Mouse (Mus musculus): Measurements from ENCODE around the gene Tmem95. TPM values are rescaled to one million over a fixed set of nuclear protein-coding genes. Genes with fewer than 3 reads are reported as not detected.

Gene Tmem95
- polyA plus RNA-seq, 1 experiment from 2014 or later: not detected

DNA sequence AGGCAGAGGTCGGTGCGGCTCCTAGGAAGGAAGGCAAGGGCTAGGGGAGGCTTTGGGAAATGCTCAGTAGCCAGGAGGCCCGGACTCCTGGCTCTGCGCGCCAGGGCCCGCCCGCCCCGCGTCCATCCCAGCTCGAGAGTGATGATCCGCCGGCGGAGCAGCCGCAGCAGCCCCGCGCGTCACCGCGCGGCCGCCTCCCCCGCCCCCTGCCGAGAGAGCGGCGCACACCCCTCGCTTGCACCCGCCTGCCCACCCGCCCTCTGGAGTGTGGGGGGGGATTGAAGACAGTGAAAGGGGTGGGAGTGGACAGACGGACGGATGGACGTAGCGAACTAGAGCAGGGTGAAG lies 40.2 kb downstream of the Tmem95 start, which contains the start of gene Nlgn2:
Nlgn2 (minus strand) TSS at position 181 of the 348 bp plus-strand sequence.
- Histone ChIP-seq H3K36me3 (ENCODE audit: control insufficient read depth, insufficient read depth, low read length) (peaks cover 14% of the 10 kb centered on the region), H3K4me1 (ENCODE audit: control insufficient read depth, insufficient read depth, low read length) (peaks cover 28% of the 10 kb centered on the region), H3K9ac (ENCODE audit: low read depth, low read length) (peak within 1 kb of the TSS; percentile 81), H3K27ac (replicated peaks; ENCODE audit: low read depth, low read length) (peak within 1 kb of the TSS; percentile 92), H3K9me3 (ENCODE audit: control insufficient read depth, low read length) (no peaks in the 10 kb centered on the region), H3K4me2 (ENCODE audit: low read depth, low read length) (peak within 1 kb of the TSS; percentile 95), H3K4me3 (ENCODE audit: low read depth, low read length) (peak within 1 kb of the TSS; percentile 73), H3K27me3 (replicated peaks; ENCODE audit: control insufficient read depth, insufficient read depth, low read length) (no peaks in the 10 kb centered on the region)
- ATAC-seq (ENCODE audit: low read depth) (peak; percentile 75), DNase-seq (ENCODE audit: low spot score) (no peak)
- whole genome bisulfite sequencing: 0% methylated on average over 7 of the region's 32 CpGs

DNA sequence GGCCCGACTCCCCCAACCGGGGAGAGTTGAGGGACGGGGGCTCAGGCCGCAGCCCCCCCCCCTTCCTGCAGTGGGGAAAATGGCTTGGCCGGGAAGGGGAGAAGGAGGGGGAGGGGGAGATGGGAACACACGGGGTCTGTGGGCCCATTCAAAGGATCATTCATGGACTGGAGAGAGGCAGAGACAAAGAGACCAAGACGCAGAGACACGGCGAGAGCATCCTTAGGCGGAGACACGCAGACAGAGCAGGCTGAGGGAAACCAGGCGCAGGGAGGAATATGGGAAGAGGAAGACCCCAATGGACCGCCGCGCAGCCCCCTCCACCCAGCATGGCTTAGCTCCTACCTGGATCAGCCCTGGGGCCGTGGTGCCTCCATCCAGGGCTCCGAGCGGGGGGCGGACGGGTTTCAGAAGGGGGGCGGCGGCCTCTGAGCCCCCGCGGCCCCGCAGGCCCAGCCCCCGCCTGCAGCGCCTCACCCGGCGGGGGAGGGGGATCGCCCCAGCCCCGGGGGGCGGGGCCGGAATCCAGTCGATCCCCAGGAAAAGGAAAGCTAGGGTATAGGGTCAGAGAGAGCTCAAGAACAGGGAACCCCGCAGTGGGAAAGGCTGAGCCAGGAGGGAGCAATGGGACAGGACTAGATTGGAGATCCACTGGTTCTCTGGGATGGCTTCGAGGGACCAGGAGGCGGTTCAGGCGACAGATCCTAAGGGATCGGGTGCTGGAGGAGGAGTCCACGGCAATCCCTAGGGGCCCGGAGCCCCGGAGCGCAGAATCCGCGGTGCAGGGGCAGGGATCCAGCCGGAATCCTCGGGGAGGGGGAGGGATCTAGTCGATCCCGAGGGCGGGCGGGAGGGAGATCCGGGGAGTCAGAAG lies 40.9 kb downstream of the Tmem95 start:
- H3K9me3 ChIP-seq (ENCODE audit: control insufficient read depth, low read length): no peaks in the 10 kb centered on the region
- peak overlapping the region; percentile 92 for H3K27ac ChIP-seq (replicated peaks; ENCODE audit: low read depth, low read length)
- H3K4me1 ChIP-seq (ENCODE audit: control insufficient read depth, insufficient read depth, low read length): peaks cover 28% of the 10 kb centered on the region
- peak overlapping the region; percentile 73 for H3K4me3 ChIP-seq (ENCODE audit: low read depth, low read length)
- 2% methylated on average over 37 of the region's 52 CpGs for WGBS
- H3K9ac ChIP-seq (ENCODE audit: low read depth, low read length): peak overlapping the region; percentile 81
- ATAC-seq (ENCODE audit: low read depth) (no peak), DNase-seq (ENCODE audit: low spot score) (peak; percentile 61)
- peak overlapping the region; percentile 95 for H3K4me2 ChIP-seq (ENCODE audit: low read depth, low read length)
- H3K27me3 ChIP-seq (replicated peaks; ENCODE audit: control insufficient read depth, insufficient read depth, low read length): no peaks in the 10 kb centered on the region
- peaks cover 20% of the 10 kb centered on the region for H3K36me3 ChIP-seq (ENCODE audit: control insufficient read depth, insufficient read depth, low read length)

DNA sequence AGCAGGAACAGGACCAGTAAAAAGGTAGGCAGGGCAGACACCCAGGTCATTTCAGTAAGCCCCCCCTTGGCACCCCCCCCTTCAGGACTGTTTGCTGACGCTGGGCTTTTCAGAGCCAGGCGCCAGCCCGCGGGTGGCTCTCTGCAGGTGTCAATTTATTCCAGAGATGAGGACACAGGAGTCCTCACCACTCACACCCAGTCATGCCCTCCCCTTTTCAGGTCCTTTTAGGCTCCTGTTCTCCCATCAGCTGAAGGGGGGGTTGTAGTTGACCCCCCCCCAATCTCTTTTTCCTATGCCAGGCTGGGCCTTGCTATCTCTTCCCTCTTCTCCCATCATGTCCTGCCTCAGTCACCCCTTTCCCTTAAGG lies 41.9 kb downstream of the Tmem95 start:
- H3K27me3 ChIP-seq (replicated peaks; ENCODE audit: control insufficient read depth, insufficient read depth, low read length): no peaks in the 10 kb centered on the region
- DNase-seq (ENCODE audit: low spot score): no peak
- peaks cover 28% of the 10 kb centered on the region for H3K36me3 ChIP-seq (ENCODE audit: control insufficient read depth, insufficient read depth, low read length)
- H3K9me3 ChIP-seq (ENCODE audit: control insufficient read depth, low read length): no peaks in the 10 kb centered on the region
- peak overlapping the region; percentile 92; the same call in 1 of the 2 replicates for H3K27ac ChIP-seq (replicated peaks; ENCODE audit: low read depth, low read length)
- H3K4me2 ChIP-seq (ENCODE audit: low read depth, low read length): peak overlapping the region; percentile 95
- ATAC-seq (ENCODE audit: low read depth): no peak
- H3K4me1 ChIP-seq (ENCODE audit: control insufficient read depth, insufficient read depth, low read length): peaks cover 28% of the 10 kb centered on the region
- peak overlapping the region; percentile 73 for H3K4me3 ChIP-seq (ENCODE audit: low read depth, low read length)
- H3K9ac ChIP-seq (ENCODE audit: low read depth, low read length): peak overlapping the region; percentile 81
- WGBS: 6% methylated on average over 4 of the region's 4 CpGs

DNA sequence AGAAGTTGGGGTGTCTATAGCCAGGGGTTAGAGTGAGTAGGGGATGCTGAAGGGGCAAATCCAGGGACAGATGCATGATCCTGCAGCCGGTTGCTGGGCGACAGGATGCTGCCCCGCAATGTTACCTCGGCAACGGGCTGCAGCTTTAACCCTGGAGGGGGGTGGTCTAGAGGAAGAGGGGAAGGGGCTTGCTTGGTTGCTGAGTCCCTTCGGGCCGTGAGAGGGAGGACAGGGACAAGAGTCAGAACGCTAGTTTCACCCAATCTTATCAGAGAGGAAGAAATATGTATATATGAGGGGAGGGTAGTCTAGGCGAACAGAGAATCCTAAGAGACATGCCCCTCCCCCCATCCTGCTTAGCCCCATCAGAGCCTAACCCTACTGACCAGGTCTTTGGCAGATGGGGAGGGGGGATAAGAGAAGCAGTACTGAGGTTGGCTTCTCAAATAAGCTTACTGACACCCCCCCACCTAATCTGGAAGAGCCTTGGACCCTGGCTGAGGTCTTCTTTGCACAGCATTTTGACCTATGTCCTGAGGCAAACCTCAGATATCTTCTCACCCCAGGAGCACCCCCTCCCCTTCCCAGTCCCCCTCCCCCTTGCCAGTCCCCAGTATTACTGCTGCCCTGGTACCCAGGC lies 42.4 kb downstream of the Tmem95 start:
- Histone ChIP-seq H3K9me3 (ENCODE audit: control insufficient read depth, low read length) (no peaks in the 10 kb centered on the region), H3K27me3 (replicated peaks; ENCODE audit: control insufficient read depth, insufficient read depth, low read length) (no peaks in the 10 kb centered on the region), H3K4me2 (ENCODE audit: low read depth, low read length) (peak overlapping the region; percentile 95), H3K27ac (replicated peaks; ENCODE audit: low read depth, low read length) (no peak overlapping the region), H3K36me3 (ENCODE audit: control insufficient read depth, insufficient read depth, low read length) (peaks cover 33% of the 10 kb centered on the region), H3K4me3 (ENCODE audit: low read depth, low read length) (peak overlapping the region; percentile 73), H3K9ac (ENCODE audit: low read depth, low read length) (peak overlapping the region; percentile 30; the same call in 1 of the 2 replicates), H3K4me1 (ENCODE audit: control insufficient read depth, insufficient read depth, low read length) (peaks cover 28% of the 10 kb centered on the region)
- WGBS: 10% methylated on average over 9 of the region's 9 CpGs
- ATAC-seq (ENCODE audit: low read depth): no peak
- no peak for DNase-seq (ENCODE audit: low spot score)

DNA sequence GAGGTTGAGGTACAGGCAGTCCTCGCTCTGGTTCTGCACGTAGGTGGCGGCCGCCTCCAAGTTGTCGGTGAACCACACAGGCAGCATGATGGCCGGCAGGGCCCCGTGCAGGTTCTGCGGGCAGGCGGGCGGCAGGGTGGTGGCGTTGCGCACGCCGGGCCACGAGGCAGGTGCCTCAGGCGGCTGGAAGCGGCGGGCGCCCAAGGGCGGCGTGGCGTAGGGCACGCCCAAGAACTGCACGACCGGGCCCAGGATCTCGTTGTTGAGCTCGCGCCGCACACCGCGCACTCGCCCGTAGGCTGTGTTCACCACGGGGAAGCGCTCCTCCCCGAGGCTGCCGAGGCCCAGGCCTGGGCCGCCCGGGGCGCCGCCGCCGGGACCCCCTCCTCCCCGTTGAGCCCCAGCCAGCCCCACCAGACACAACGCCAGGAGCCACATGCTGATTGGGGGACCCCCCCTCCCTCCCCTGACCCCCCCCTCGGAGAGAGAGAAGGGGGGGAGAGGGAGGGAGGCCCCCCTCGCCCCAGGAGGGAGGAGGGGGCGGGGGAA lies 43.7 kb downstream of the Tmem95 start:
- no peak for ATAC-seq (ENCODE audit: low read depth)

DNA sequence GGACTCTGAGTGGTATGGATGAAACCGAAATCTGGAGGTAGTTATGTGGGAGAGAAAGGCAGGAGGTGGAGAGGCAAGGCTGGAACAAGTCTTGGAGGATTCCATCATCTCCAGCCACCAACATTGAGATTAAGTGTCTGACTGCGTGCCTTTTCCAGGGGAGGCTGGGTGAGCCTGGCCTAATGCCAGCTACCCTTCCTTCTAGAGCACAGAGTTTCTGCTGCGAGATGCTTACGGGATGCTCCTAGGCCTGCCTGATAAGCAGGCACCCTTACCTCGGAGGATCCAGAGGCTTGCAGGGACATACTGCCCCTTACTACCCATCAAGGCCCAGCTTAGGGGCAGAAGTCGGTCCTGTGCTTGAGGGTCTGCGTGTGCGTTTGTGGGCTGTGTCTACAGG lies 44.3 kb downstream of the Tmem95 start:
- Histone ChIP-seq H3K4me3 (ENCODE audit: low read depth, low read length) (peak overlapping the region; percentile 73), H3K4me2 (ENCODE audit: low read depth, low read length) (peak overlapping the region; percentile 95), H3K9ac (ENCODE audit: low read depth, low read length) (peak overlapping the region; percentile 72), H3K9me3 (ENCODE audit: control insufficient read depth, low read length) (no peaks in the 10 kb centered on the region), H3K27ac (replicated peaks; ENCODE audit: low read depth, low read length) (0 out of 2 replicates have a peak overlapping the region, but pooled peaks have one; percentile 36), H3K36me3 (ENCODE audit: control insufficient read depth, insufficient read depth, low read length) (peaks cover 43% of the 10 kb centered on the region), H3K27me3 (replicated peaks; ENCODE audit: control insufficient read depth, insufficient read depth, low read length) (no peaks in the 10 kb centered on the region), H3K4me1 (ENCODE audit: control insufficient read depth, insufficient read depth, low read length) (peaks cover 23% of the 10 kb centered on the region)
- ATAC-seq (ENCODE audit: low read depth) (no peak), DNase-seq (ENCODE audit: low spot score) (no peak)
- 50% methylated on average over 7 of the region's 8 CpGs for WGBS

More for the DNA sequence above, 43.7 kb downstream of the Tmem95 start:
- peak overlapping the region; percentile 73 for H3K4me3 ChIP-seq (ENCODE audit: low read depth, low read length)
- 15% methylated on average over 14 of the region's 48 CpGs for WGBS
- peaks cover 42% of the 10 kb centered on the region for H3K36me3 ChIP-seq (ENCODE audit: control insufficient read depth, insufficient read depth, low read length)
- H3K27ac ChIP-seq (replicated peaks; ENCODE audit: low read depth, low read length): 0 out of 2 replicates have a peak overlapping the region, but pooled peaks have one; percentile 36
- H3K27me3 ChIP-seq (replicated peaks; ENCODE audit: control insufficient read depth, insufficient read depth, low read length): no peaks in the 10 kb centered on the region
- H3K4me1 ChIP-seq (ENCODE audit: control insufficient read depth, insufficient read depth, low read length): peaks cover 25% of the 10 kb centered on the region
- DNase-seq (ENCODE audit: low spot score): no peak
- H3K9ac ChIP-seq (ENCODE audit: low read depth, low read length): peak overlapping the region; percentile 72
- peak overlapping the region; percentile 95 for H3K4me2 ChIP-seq (ENCODE audit: low read depth, low read length)
- no peaks in the 10 kb centered on the region for H3K9me3 ChIP-seq (ENCODE audit: control insufficient read depth, low read length)

DNA sequence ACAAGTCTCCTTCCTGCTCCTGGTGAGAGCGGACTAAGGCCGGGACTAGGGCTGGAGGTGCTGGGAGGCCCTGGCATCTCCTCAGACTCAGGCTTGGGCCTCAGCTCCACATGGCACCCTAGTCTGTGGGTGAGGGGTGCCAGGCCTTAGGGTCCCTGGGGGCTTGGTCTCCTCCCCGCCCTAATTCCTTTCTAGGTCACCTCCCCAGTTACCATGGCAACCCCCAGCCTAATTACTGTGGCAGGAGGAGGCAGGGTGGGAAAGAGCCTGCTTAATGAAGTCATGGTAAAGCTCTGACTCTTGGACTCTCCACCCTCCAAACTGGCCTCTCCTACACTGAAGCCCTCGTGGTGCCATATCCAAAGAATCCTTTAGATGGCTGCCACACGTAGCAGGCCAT lies 49.0 kb downstream of the Tmem95 start:
- no peaks in the 10 kb centered on the region for H3K9me3 ChIP-seq (ENCODE audit: control insufficient read depth, low read length)
- no peak overlapping the region for H3K27ac ChIP-seq (replicated peaks; ENCODE audit: low read depth, low read length)
- H3K4me2 ChIP-seq (ENCODE audit: low read depth, low read length): no peak overlapping the region
- H3K4me1 ChIP-seq (ENCODE audit: control insufficient read depth, insufficient read depth, low read length): peaks cover 3% of the 10 kb centered on the region; the same call in 1 of the 2 replicates
- WGBS: 86% methylated on average over 5 of the region's 5 CpGs
- no peaks in the 10 kb centered on the region for H3K27me3 ChIP-seq (replicated peaks; ENCODE audit: control insufficient read depth, insufficient read depth, low read length)
- no peak overlapping the region for H3K4me3 ChIP-seq (ENCODE audit: low read depth, low read length)
- no peak for DNase-seq (ENCODE audit: low spot score)
- ATAC-seq (ENCODE audit: low read depth): no peak
- H3K36me3 ChIP-seq (ENCODE audit: control insufficient read depth, insufficient read depth, low read length): peaks cover 86% of the 10 kb centered on the region
- no peak overlapping the region for H3K9ac ChIP-seq (ENCODE audit: low read depth, low read length)

Measured in embryonic facial prominence, embryonic 14.5 days (tissue).